Mouse (Mus musculus): ENCODE data around the gene Sdk2. TPM values are rescaled to one million over a fixed set of nuclear protein-coding genes. Genes with fewer than 3 reads are reported as not detected.

Sdk2 gene
- total and polyA plus RNA-seq, 3 experiments, result 1.2 to 4.8 (median 1.3) TPM

DNA sequence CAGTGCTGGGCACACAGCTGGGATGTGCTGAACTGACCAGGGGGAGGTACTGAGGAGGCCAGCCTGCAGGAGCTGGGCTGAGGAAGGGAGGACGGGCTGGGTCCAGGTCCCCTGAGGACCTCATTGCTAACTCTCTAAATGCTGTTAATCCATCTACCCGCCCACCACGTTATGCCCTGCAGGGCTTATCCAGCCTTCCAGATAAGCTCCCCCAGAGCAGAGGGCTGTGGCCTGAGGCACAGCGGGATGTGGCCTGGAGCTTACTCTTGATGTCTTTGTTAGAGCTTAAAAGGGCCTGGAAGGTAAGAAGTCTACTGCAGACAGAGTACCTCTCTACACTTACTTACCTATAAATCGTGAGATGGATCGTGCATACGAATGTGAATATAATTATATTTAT is 168.2 kb downstream of the Sdk2 start:
- dilution Hi-C loops (cut with MboI; ENCODE audit: extremely low pct_ligation_motif_present, extremely low pct_unique_long_range_greater_than_20kb, low sequenced_read_pairs), result no loop called here
- in situ Hi-C loops (cut with MboI; ENCODE audit: low pct_ligation_motif_present, low pct_unique_long_range_greater_than_20kb, low sequenced_read_pairs), result no loop called here
- no peak overlapping the region for H3K9ac ChIP-seq (ENCODE audit: insufficient read depth, low read depth)
- no peak overlapping the region for H3K4me2 ChIP-seq (ENCODE audit: insufficient read depth, low read depth, poor library complexity, severe bottlenecking)
- H3K4me1 ChIP-seq (ENCODE audit: control insufficient read depth in 1 of 2, insufficient read depth in 2 of 2), result peaks cover 0 to 17% of the 10 kb centered on the region in 2 experiments; a peak in 2 of 4 replicates
- H3K27me3 ChIP-seq (replicated peaks), result no peaks in the 10 kb centered on the region
- H3K79me2 ChIP-seq (replicated peaks; ENCODE audit: control insufficient read depth, extremely low read depth, insufficient read depth, poor library complexity, severe bottlenecking), result no peaks in the 10 kb centered on the region
- no peak for TF ChIP-seq USF1 (IDR thresholded peaks at IDR 0.05; ENCODE audit: low read depth, low read length)
- no peak for TF ChIP-seq KAT2A (IDR thresholded peaks at IDR 0.05; ENCODE audit: insufficient replicate concordance, low read length)
- no peak for TF ChIP-seq MAZ (IDR thresholded peaks at IDR 0.05; ENCODE audit: low read depth, low read length)
- TF ChIP-seq ZKSCAN1 (IDR thresholded peaks at IDR 0.05; ENCODE audit: borderline replicate concordance, low read depth, low read length), result no peak
- no peak for TF ChIP-seq CHD2 (IDR thresholded peaks at IDR 0.05; ENCODE audit: low read length)
- TF ChIP-seq ETS1 (conservative IDR thresholded peaks at IDR 0.05; ENCODE audit: low read depth, low read length), result no peak
- no peak for TF ChIP-seq MXI1 (IDR thresholded peaks at IDR 0.05; ENCODE audit: low read depth, low read length)
- no peak for TF ChIP-seq NRF1 (IDR thresholded peaks at IDR 0.05; ENCODE audit: low read depth, low read length)
- TF ChIP-seq CTCF (conservative IDR thresholded peaks at IDR 0.05 in 1 of 2, IDR thresholded peaks at IDR 0.05 in 1 of 2; ENCODE audit: low read depth in 2 of 2, low read length in 2 of 2), result no peak
- no peak for TF ChIP-seq MAX (IDR thresholded peaks at IDR 0.05; ENCODE audit: low read length)
- TF ChIP-seq GABPA (IDR thresholded peaks at IDR 0.05; ENCODE audit: insufficient replicate concordance, low read depth, low read length), result no peak
- TF ChIP-seq ZMIZ1 (IDR thresholded peaks at IDR 0.05; ENCODE audit: low read depth, low read length), result no peak
- TF ChIP-seq JUN (IDR thresholded peaks at IDR 0.05; ENCODE audit: insufficient read depth, low read depth, low read length), result no peak
- no peak for TF ChIP-seq IRF4 (IDR thresholded peaks at IDR 0.05; ENCODE audit: low read depth, low read length)
- no peak for TF ChIP-seq NELFE (IDR thresholded peaks at IDR 0.05; ENCODE audit: low read depth, low read length)
- TF ChIP-seq TCF12 (IDR thresholded peaks at IDR 0.05; ENCODE audit: low read depth, low read length), result no peak
- no peak for TF ChIP-seq ZNF384 (IDR thresholded peaks at IDR 0.05; ENCODE audit: low read depth, low read length)
- no peak for TF ChIP-seq EP300 (IDR thresholded peaks at IDR 0.05; ENCODE audit: low read length)
- H3K4me3 ChIP-seq (replicated peaks in 1 of 3; ENCODE audit: low read depth in 2 of 3, low read length in 2 of 3, poor library complexity in 1 of 3), result no peak overlapping the region
- no peaks in the 10 kb centered on the region for H3K9me3 ChIP-seq (replicated peaks; ENCODE audit: low read length)
- no peak for DNase-seq (ENCODE audit: extremely low read depth)
- H3K27ac ChIP-seq (ENCODE audit: insufficient read depth, low read depth), result no peak overlapping the region
- no peaks in the 10 kb centered on the region for H3K36me3 ChIP-seq (replicated peaks in 1 of 2; ENCODE audit: control insufficient read depth in 1 of 2, insufficient read depth in 1 of 2, low read length in 1 of 2)

- peaks cover 5 to 44% of the 10 kb centered on the region in 2 experiments for H3K4me1 ChIP-seq (ENCODE audit: control insufficient read depth in 1 of 2, insufficient read depth in 2 of 2)
- H3K36me3 ChIP-seq (replicated peaks in 1 of 2; ENCODE audit: control insufficient read depth in 1 of 2, insufficient read depth in 1 of 2, low read length in 1 of 2), result no peaks in the 10 kb centered on the region
- in situ Hi-C loops (cut with MboI; ENCODE audit: low pct_ligation_motif_present, low pct_unique_long_range_greater_than_20kb, low sequenced_read_pairs), result no loop called here
- no peak overlapping the region for H3K4me2 ChIP-seq (ENCODE audit: insufficient read depth, low read depth, poor library complexity, severe bottlenecking)
- H3K27me3 ChIP-seq (replicated peaks), result no peaks in the 10 kb centered on the region
- no peak overlapping the region for H3K4me3 ChIP-seq (replicated peaks in 1 of 3; ENCODE audit: low read depth in 2 of 3, low read length in 2 of 3, poor library complexity in 1 of 3)
- no peak overlapping the region for H3K27ac ChIP-seq (ENCODE audit: insufficient read depth, low read depth)
- no peak overlapping the region for H3K9ac ChIP-seq (ENCODE audit: insufficient read depth, low read depth)
- dilution Hi-C loops (cut with MboI; ENCODE audit: extremely low pct_ligation_motif_present, extremely low pct_unique_long_range_greater_than_20kb, low sequenced_read_pairs), result no loop called here
- TF ChIP-seq EP300 (IDR thresholded peaks at IDR 0.05; ENCODE audit: low read length) (no peak), UBTF (IDR thresholded peaks at IDR 0.05; ENCODE audit: low read depth, low read length) (no peak), CTCF (conservative IDR thresholded peaks at IDR 0.05 in 1 of 2, IDR thresholded peaks at IDR 0.05 in 1 of 2; ENCODE audit: low read depth in 2 of 2, low read length in 2 of 2) (no peak), SIN3A (IDR thresholded peaks at IDR 0.05; ENCODE audit: low read length) (no peak), E2F4 (IDR thresholded peaks at IDR 0.05; ENCODE audit: insufficient replicate concordance, low read depth, low read length) (no peak)
- no peaks in the 10 kb centered on the region for H3K79me2 ChIP-seq (replicated peaks; ENCODE audit: control insufficient read depth, extremely low read depth, insufficient read depth, poor library complexity, severe bottlenecking)
- no peaks in the 10 kb centered on the region for H3K9me3 ChIP-seq (replicated peaks; ENCODE audit: low read length)
- no peak for DNase-seq (ENCODE audit: extremely low read depth)
Measured at GRCm38 (mm10) chr11:113896006-113896405, 170.8 kb downstream of the Sdk2 start.

Measured in CH12.LX (cell line).